Mouse (Mus musculus): Measurements from ENCODE around the gene Nkap. TPM values are rescaled to one million over a fixed set of nuclear protein-coding genes. Genes with fewer than 3 reads are reported as not detected.
"Not testable (repeated sequence)": the region's sequence is repeated elsewhere in the genome, so short reads cannot be mapped to it uniquely, and the experiment has no call there.

Gene Nkap
- polyA plus RNA-seq, 1 experiment from 2014 or later, result 25.4 TPM

DNA sequence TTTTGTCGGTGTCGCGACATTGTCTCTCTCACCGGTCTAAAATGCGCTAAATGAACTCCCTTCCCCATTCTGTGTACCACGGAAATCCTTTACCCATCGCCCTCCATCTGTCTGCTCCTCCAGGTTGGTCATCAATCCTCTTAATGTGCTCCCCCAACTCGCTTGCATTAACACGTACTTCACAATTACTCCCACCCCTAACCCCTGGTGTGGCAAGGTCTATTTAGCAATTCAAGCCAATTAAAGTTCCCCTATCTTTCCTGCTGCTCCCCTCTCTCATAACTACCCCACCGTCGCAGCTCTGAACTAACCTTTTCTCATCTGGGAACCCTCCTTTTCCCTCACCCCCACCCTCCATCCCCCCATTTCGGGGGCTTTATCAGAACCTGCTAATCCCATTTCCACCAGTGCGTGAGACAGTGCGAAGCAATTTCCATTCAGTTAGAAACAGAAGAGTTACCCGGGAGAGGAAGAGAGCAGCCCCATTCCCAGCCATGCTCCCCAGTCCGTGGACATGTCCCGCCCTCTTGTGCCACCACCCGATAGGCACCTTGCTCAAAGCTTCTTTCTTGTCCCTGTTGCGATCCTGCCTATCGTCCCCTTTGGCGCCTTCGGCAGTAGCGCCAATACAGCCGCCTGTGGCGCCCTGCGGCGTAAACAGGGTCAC lies 16.9 kb upstream of the Nkap start:
- Histone ChIP-seq H3K4me3 (peak overlapping the region; percentile 48), H3K36me3 (no peaks in the 10 kb centered on the region), H3K4me1 (no peaks in the 10 kb centered on the region), H3K27me3 (replicated peaks) (no peaks in the 10 kb centered on the region), H3K27ac (peak overlapping the region; percentile 59; the same call in 1 of the 2 replicates), H3K9ac (peak overlapping the region; percentile 52), H3K4me2 (replicated peaks) (peak overlapping the region; percentile 58), H3K9me3 (no peaks in the 10 kb centered on the region)
- WGBS, result 14% methylated on average over 27 of the region's 27 CpGs
- peak; percentile 85 for ATAC-seq (ENCODE audit: low FRiP score, low read depth)

DNA sequence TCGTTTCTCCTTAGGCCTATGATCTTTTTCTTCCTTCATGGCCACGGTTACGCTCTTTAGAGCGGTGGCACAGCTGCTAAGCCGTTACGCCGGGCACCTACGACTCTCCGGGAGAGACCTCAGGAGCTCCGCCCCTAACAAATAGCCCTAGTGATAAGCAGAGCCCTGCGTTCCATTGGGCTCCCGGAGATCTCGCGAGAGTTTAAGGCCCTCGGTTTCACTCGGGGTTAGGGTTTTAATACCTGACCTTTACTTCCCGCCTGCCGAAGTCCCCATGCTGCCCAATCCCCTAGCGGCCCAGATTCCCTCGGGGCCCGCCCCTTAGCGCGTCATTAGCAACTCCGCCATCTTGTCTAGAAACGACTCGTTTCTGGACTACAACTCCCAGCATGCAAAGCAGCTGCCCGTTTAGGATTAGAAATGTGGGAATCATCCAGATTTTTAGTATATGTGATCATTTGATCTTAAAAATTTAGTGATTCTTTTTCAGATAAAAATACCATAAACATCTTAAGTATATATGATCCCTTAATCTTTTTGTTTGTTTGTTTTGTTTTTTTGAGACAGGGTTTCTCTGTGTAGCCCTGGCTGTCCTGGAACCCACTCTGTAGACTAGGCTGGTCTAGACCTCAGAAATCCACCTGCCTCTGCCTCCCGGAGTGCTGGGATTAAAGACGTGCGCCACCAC lies 16.3 kb upstream of the Nkap start, which contains the start of gene Upf3b:
Gene Upf3b (minus strand): TSS at position 130 of the 688 bp plus-strand sequence.
- Histone ChIP-seq H3K4me2 (replicated peaks) (peak within 1 kb of the TSS; percentile 58), H3K27ac (peak within 1 kb of the TSS; percentile 59; the same call in 1 of the 2 replicates), H3K9me3 (no peaks in the 10 kb centered on the region), H3K4me3 (peak within 1 kb of the TSS; percentile 48), H3K9ac (peak within 1 kb of the TSS; percentile 52), H3K36me3 (no peaks in the 10 kb centered on the region), H3K4me1 (no peaks in the 10 kb centered on the region), H3K27me3 (replicated peaks) (peaks cover 2% of the 10 kb centered on the region; the same call in 1 of the 2 replicates)
- ATAC-seq (ENCODE audit: low FRiP score, low read depth), result peak; percentile 98
- 17% methylated on average over 30 of the region's 30 CpGs for WGBS

DNA sequence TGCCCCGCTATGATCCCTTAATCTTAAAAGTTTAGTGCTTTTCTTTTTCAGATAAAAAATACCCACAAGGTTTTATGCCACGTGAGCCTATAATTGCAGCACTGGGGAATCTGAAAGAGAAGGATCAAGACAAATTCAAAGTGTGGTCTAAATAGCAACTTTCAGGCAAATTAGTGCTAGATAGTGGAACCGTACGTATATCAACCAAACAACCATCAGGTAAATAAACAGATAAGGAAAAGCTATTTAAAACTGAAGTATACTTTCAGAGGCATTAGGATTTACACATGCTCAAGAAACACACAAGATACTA lies 15.8 kb upstream of the Nkap start:
- peaks cover 5% of the 10 kb centered on the region; the same call in 1 of the 2 replicates for H3K27me3 ChIP-seq (replicated peaks)
- WGBS, result 78% methylated on average over 4 of the region's 4 CpGs
- no peaks in the 10 kb centered on the region for H3K9me3 ChIP-seq
- no peak overlapping the region for H3K4me2 ChIP-seq (replicated peaks)
- no peaks in the 10 kb centered on the region for H3K4me1 ChIP-seq
- H3K27ac ChIP-seq, result no peak overlapping the region
- H3K4me3 ChIP-seq, result no peak overlapping the region
- ATAC-seq (ENCODE audit: low FRiP score, low read depth), result no peak
- H3K36me3 ChIP-seq, result no peaks in the 10 kb centered on the region
- no peak overlapping the region for H3K9ac ChIP-seq

DNA sequence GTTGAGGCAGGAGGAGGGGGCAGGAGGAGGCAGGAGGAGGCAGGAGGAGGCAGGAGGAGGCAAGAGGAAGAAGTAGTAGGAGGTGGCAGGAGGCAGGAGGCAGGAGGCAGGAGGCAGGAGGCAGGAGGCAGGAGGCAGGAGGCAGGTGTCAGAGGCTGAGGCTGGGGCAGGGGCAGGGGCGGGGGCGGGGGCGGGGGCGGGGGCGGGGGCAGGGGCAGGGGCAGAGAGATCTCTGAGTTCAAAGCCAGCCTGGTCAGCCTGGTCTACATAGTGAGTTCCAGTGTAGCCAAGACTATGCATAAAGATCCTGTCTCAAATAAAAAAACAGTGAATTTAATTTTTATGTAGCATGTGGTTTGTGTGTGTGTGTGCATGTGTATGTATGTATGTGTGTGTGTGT lies 9.5 kb upstream of the Nkap start:
- peaks cover 8% of the 10 kb centered on the region; the same call in 1 of the 2 replicates for H3K27me3 ChIP-seq (replicated peaks)
- H3K27ac ChIP-seq, result no peak overlapping the region
- no CpG with 5 or more reads among the region's 5 CpGs for WGBS
- no peak overlapping the region for H3K4me3 ChIP-seq
- H3K4me1 ChIP-seq, result no peaks in the 10 kb centered on the region
- ATAC-seq (ENCODE audit: low FRiP score, low read depth), result no peak
- no peak overlapping the region for H3K4me2 ChIP-seq (replicated peaks)
- H3K36me3 ChIP-seq, result no peaks in the 10 kb centered on the region
- H3K9me3 ChIP-seq, result no peaks in the 10 kb centered on the region
- no peak overlapping the region for H3K9ac ChIP-seq

DNA sequence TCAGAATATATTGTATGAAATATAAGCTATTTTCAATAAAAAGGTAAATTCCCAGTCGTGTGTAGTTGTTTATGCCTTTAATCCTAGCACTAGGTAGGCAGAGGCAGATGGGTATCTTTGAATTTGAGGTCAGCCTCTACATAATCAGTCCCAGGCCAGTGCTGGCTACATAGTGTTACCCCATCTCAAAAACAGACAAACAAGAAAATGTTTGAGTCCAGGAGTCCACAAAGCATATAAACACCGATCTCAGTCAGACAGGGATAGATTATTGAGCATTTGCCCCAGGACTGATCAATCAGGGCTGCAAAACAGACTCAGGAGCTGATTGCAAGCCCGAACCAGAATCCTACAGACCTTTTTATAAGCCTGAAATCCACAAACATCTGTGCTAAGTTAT lies 7.0 kb upstream of the Nkap start:
- H3K4me2 ChIP-seq (replicated peaks), result no peak overlapping the region
- no peak for ATAC-seq (ENCODE audit: low FRiP score, low read depth)
- H3K27me3 ChIP-seq (replicated peaks), result peaks cover 8% of the 10 kb centered on the region; the same call in 1 of the 2 replicates
- H3K9me3 ChIP-seq, result no peaks in the 10 kb centered on the region
- 65% methylated on average over 3 of the region's 3 CpGs for WGBS
- no peaks in the 10 kb centered on the region for H3K36me3 ChIP-seq
- H3K27ac ChIP-seq, result no peak overlapping the region
- H3K4me3 ChIP-seq, result no peak overlapping the region
- H3K4me1 ChIP-seq, result no peaks in the 10 kb centered on the region
- H3K9ac ChIP-seq, result no peak overlapping the region

DNA sequence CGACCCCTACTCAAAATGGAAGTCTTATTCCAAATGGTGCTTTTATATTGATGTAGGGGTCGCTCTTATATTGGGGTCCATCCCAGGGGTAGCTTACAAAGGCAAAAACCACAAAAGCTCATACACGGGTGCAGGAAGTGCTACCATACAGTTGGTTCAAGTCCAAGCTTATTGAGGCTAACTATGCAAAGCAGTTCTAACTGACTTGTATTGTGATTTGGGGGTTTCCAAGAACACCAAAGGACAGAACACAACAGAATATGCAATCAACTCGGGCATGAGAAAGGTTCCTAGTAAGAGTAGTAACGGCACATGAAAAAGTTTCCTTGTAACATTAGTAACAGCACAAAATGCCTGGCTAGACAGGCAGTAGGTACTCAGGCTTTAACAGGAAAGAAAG lies 6.4 kb upstream of the Nkap start:
- ATAC-seq (ENCODE audit: low FRiP score, low read depth), result no peak
- Histone ChIP-seq H3K36me3 (no peaks in the 10 kb centered on the region), H3K4me3 (no peak overlapping the region), H3K27ac (no peak overlapping the region), H3K4me2 (replicated peaks) (no peak overlapping the region), H3K27me3 (replicated peaks) (peaks cover 7% of the 10 kb centered on the region; the same call in 1 of the 2 replicates), H3K4me1 (no peaks in the 10 kb centered on the region), H3K9ac (no peak overlapping the region), H3K9me3 (no peaks in the 10 kb centered on the region)
- 72% methylated on average over 5 of the region's 5 CpGs for WGBS

DNA sequence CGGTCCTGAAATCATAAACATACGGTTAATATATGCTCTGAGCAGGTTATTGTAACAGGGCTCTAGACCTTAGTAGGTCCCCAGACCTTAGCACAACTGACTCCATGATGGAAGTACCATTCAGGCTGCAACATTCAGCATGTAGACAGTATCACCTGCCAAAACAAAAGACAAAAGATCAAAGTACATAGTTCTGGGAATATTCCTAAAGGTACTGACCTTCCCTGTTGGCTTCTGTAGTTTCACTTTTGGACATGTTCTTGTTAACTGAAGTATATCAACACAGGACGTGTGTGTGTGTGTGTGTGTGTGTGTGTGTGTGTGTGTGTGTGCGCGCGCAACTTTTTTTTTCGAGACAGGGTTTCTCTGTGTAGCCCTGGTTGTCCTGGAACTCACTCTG lies 1.1 kb upstream of the Nkap start:
- Histone ChIP-seq H3K4me1 (peaks cover 4% of the 10 kb centered on the region), H3K9me3 (no peaks in the 10 kb centered on the region), H3K9ac (no peak overlapping the region), H3K4me3 (no peak overlapping the region), H3K36me3 (no peaks in the 10 kb centered on the region), H3K27ac (no peak overlapping the region), H3K27me3 (replicated peaks) (no peaks in the 10 kb centered on the region), H3K4me2 (replicated peaks) (no peak overlapping the region)
- 96% methylated on average over 7 of the region's 7 CpGs for WGBS
- ATAC-seq (ENCODE audit: low FRiP score, low read depth), result no peak

DNA sequence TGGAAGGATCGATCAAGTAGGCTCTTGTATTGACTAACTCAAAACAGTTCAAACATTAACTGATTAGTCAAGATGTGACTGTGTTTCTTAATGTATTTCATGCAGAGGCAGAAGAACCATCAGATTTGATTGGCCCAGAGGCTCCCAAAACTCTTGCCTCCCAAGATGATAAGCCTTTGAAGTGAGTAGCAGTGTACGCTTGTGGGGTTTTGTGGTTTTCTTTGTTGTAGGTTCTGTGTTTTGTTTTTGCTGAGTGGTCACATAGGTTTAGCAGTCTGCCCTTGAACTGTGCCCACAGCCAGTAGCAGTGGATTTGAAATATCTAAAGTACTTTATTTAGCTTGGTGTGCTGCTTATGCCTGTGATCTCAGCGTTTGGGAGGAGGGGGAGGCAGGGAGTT lies 15.1 kb downstream of the Nkap start:
- Histone ChIP-seq H3K4me1 (no peaks in the 10 kb centered on the region), H3K27me3 (replicated peaks) (no peaks in the 10 kb centered on the region), H3K4me2 (replicated peaks) (no peak overlapping the region), H3K9ac (no peak overlapping the region), H3K4me3 (no peak overlapping the region), H3K9me3 (no peaks in the 10 kb centered on the region), H3K27ac (no peak overlapping the region), H3K36me3 (peaks cover 6% of the 10 kb centered on the region)
- ATAC-seq (ENCODE audit: low FRiP score, low read depth), result no peak
- 89% methylated on average over 3 of the region's 3 CpGs for WGBS

DNA sequence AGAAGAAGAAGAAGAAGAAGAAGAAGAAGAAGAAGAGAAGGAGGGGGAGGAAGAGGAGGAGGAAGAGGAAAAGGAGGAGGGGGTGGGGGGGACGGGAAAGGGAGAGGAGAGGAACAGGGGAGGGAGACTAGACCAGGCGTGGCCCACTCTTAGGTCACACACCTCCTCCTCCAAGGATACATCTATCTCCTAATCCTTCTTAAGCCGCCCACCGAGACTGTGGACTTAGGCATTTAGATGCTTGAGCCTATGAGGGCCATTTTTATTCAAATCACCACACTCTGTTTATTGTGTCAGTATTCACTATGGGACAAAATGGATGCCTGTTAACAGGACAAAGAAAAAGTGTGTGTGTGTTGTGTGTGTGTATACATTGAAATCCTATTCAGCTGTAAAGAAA lies 17.9 kb downstream of the Nkap start:
- not testable (repeated sequence) for ATAC-seq (ENCODE audit: low FRiP score, low read depth); H3K4me1 ChIP-seq; H3K9me3 ChIP-seq; H3K27ac ChIP-seq; H3K4me2 ChIP-seq (replicated peaks); H3K36me3 ChIP-seq; H3K9ac ChIP-seq; H3K27me3 ChIP-seq (replicated peaks); H3K4me3 ChIP-seq
- WGBS, result 33% methylated on average over 1 of the region's 4 CpGs

DNA sequence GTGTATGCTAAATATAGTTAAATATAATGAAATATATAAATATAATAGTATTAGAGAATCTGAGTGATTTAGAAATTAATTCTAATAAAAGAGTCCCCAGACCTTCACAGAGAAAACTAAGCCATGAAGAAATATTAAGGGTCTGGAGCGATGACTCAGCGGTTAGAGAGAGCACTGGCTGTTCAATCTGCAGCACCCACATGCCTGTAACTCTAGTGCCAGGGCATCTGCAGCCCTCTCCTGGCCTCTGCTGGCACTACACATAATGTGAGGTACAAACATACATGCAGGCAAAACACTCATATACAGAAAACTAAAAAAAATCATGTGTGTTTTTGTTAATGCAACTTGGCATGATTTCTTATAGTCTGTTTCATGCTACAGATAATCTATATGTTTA lies 18.4 kb downstream of the Nkap start:
- no peak overlapping the region for H3K27ac ChIP-seq
- 96% methylated on average over 2 of the region's 2 CpGs for WGBS
- ATAC-seq (ENCODE audit: low FRiP score, low read depth), result no peak
- no peaks in the 10 kb centered on the region for H3K27me3 ChIP-seq (replicated peaks)
- H3K9me3 ChIP-seq, result no peaks in the 10 kb centered on the region
- H3K4me3 ChIP-seq, result no peak overlapping the region
- peaks cover 6% of the 10 kb centered on the region for H3K36me3 ChIP-seq
- no peaks in the 10 kb centered on the region for H3K4me1 ChIP-seq
- H3K4me2 ChIP-seq (replicated peaks), result no peak overlapping the region
- no peak overlapping the region for H3K9ac ChIP-seq

DNA sequence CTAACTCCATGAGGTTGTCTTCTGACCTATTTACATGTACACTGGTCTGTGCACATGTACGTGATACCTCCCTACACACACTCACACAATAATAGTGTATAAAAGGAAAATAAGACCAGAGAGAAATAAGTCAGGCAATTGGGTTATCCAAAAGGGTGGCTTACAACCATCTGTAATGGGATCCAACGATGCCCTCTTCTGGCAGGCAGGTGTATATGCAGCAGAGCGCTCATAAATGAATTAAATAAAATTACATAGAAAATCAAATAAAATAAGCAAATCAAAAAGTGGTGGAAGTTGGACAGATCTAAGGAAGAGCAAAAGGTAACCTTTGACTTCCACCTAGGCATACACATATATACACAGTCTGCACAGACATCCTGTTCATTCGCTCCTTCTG lies 31.2 kb downstream of the Nkap start:
- Histone ChIP-seq H3K9ac (no peak overlapping the region), H3K36me3 (peaks cover 5% of the 10 kb centered on the region; the same call in 1 of the 2 replicates), H3K4me1 (no peaks in the 10 kb centered on the region), H3K4me2 (replicated peaks) (no peak overlapping the region), H3K4me3 (no peak overlapping the region), H3K27me3 (replicated peaks) (no peaks in the 10 kb centered on the region), H3K9me3 (no peaks in the 10 kb centered on the region), H3K27ac (no peak overlapping the region)
- no peak for ATAC-seq (ENCODE audit: low FRiP score, low read depth)
- WGBS, result 65% methylated on average over 4 of the region's 4 CpGs

DNA sequence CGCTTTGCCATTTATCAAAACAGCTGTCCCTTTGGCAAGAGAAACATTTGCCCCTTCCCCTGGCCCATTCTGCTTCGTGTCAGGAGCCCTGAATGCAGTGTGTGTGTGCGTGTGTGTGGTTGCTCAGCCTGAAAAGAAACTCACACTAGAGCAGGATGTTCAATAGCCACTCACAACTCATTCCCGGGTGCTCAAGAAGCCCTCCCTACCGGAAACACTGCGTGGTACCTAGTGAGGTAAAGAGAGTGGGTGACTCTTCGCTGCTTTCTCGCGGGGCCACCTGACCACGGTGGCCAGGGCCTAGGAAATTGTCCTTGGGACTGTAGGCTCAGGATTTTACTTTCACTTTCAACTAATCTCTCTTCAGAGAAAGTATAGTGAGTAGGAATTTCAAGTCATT lies 34.6 kb downstream of the Nkap start:
- no peak for ATAC-seq (ENCODE audit: low FRiP score, low read depth)

DNA sequence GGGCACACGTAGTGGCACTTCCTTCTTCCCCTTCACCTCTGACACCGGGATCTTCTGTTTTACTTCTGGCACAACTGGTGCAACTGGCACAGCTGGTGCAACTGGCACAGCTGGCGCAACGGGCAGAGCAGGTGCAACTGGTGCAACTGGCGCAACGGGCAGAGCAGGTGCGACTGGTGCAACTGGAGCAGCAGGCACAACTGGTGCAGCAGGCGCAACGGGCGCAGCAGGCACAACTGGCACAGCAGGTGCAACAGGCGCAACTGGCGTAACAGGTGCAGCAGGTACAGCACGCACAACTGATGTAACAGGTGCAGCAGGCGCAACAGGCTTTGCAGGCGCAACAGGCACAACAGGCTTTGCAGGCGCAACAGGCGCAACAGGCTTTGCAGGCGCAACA lies 36.5 kb downstream of the Nkap start:
- H3K4me2 ChIP-seq (replicated peaks), result no peak overlapping the region
- no peaks in the 10 kb centered on the region for H3K27me3 ChIP-seq (replicated peaks)
- H3K4me1 ChIP-seq, result no peaks in the 10 kb centered on the region
- H3K9ac ChIP-seq, result no peak overlapping the region
- no peak overlapping the region for H3K4me3 ChIP-seq
- H3K9me3 ChIP-seq, result no peaks in the 10 kb centered on the region
- H3K27ac ChIP-seq, result no peak overlapping the region
- no peak for ATAC-seq (ENCODE audit: low FRiP score, low read depth)
- no peaks in the 10 kb centered on the region for H3K36me3 ChIP-seq
- WGBS, result 74% methylated on average over 18 of the region's 18 CpGs

More for the DNA sequence above, 34.6 kb downstream of the Nkap start:
- no peak overlapping the region for H3K4me2 ChIP-seq (replicated peaks)
- no peaks in the 10 kb centered on the region for H3K36me3 ChIP-seq
- no peaks in the 10 kb centered on the region for H3K9me3 ChIP-seq
- H3K27me3 ChIP-seq (replicated peaks), result no peaks in the 10 kb centered on the region
- no peaks in the 10 kb centered on the region for H3K4me1 ChIP-seq
- no peak overlapping the region for H3K9ac ChIP-seq
- H3K4me3 ChIP-seq, result no peak overlapping the region
- H3K27ac ChIP-seq, result no peak overlapping the region
- 83% methylated on average over 10 of the region's 10 CpGs for WGBS

Data from neural tube, embryonic 12.5 days (tissue).